Mouse (Mus musculus): ENCODE results near the gene Rapsn.

The Rapsn gene

DNA sequence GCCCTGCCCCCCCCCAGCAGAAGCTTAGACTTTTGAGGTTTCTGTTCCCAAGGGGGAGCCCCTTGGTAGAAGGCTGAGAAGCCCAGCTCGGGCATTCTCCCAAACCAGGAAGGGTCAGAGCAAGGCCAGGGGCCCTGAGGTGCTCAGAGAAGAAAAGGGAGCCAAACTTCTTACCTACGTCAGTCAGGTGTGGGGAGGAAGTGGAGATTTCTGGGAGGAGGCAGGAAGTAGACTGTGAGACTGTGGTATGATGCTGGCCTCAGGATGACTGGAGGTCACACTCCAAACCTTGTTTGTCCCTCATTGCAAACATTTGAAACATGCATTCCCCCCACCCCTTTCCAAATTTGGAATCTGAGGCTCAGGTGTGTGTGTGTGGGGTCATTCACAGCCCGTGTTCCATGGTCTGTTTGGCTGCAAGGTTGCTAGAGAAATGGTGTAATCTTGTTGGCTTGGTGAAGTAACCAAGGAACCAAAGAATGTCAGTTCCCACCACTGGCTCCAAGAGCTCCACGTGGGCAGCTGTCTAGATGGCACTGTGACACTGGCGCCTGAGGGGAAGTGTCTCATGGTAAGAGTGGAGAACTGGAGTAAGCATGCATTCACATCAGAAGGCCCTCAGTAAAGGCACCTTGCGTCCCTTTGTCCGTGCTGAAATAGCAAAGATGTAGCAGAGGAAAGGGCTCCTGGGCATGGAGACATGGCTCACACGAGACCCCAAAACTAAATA is 45.5 kb downstream of the Rapsn start:
- DNase-seq (ENCODE audit: low spot score), result no peak

DNA sequence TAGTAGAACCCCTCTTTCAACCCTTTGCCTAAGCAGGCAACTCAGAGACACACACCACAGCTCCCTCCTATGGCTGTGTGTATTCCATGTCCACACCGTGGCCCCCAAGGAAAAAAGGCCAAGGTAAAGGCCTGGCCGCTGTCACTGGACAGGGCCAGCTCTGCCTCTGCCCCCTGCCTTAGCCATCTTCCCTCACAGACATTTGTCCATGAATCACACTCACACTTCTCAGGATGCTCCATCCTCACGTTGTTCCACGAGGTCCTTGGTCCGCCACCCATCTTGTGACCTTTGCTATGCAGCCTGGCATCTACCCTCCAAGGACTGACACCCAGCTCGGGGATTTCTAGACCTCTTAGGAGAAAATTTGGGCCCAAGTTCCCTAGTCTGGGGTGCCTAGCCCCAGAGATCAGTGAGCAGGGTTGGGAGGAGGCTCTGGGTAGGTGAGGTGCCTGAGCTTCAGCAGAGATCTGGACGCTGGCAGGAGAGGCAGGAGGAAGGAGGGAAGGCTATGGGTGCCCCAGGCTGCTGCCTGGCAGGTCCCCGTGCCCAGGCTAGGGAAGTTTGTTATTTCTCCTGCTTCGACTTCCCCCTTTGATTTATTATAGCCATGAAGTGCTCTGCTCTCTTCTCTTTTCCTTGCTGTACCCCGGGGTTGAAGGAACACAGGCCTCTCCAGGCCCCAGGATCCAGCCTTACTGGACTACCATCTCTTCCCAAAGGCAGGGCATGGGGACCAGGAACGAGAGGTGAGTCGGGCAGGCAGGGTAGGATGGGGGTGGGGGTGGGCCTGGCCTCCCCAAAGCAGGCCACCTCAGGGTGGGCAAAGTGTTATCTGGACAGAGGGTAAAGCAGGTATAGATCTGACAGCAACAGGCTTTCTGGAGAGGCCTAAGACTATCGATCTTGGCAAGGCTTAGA is 46.6 kb downstream of the Rapsn start, which contains the start of gene Spi1:
Gene Spi1, plus strand, starts transcription at position 616 of the 921 bp plus-strand sequence.
- no peak for DNase-seq (ENCODE audit: low spot score)

DNA sequence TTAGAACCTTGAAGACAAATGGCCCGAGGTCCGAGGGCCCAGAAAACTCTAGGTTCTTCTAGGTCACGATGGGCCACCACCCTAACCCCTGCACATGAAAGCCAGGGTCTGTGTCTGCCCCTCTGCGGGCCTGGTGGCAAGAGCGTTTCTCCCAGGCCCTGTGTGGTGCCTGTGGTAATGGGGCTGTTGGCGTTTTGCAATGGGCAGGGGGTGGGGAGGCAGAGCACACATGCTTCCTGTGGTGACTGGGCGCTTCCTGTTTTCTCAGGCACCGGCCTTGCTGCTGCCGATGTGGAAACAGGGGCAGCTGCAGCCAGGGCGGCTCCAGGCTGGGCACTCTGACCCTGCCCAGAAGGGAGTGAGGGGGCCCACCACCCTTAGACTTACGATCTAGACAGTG is 47.4 kb downstream of the Rapsn start:
- no peak for DNase-seq (ENCODE audit: low spot score)

DNA sequence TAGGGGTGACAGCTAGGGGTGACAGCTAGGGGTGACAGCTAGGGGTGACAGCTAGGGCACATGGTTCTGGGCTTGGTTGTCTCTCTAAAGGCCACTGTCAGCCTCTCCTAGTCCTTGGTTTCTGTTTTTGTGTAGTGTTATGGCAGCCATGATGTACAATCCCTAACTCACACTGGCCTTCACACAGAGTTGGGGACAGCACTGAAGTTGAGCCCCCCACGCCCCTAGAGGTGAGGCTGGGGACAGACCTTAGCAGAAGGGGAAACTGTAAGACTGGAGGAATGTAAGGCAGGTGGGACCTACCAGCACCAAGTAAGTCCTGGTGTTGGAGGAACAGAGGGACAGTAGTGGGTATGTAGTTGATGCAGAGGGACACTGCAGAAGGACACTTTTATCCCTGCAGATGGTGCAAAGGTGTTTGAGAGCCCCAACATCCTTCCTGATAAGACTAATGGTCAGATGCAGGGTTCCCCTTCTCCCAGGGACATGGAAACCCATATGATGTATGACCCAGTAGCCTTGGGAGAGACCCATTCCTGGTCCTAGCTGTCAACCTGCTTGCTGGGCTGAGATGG is 48.0 kb downstream of the Rapsn start:
- no peak for DNase-seq (ENCODE audit: low spot score)

DNA sequence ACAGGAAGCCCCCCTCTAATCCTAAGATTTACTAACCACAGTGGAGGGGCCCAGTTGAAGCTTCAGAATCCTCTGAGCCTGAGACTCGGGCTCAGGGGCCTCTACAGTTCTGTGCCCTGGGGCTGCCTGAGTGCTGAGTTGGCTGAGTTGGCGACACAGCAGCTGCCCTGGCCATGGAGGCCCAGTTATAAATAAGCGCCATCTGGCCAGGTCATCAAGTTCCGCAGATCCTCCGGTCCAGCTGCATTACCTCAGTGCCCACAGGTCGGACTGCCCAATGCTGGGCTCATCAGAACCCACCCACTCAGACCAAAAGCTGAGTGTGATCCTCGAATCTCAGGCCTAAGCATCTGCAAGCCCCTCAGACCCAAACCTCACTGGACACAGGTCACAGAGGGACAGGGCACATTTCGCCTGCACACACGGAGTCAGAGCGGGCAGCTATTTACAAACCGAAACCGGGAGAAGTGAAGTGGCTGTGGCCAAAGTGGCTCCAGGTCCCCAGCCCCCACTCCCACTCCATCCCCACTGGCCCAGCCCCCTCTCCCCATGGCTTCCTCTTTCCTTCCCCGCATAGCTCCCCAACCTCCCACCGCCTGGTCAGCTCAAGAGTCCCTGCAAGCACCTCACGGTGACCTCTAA is 48.9 kb downstream of the Rapsn start:
- no peak for DNase-seq (ENCODE audit: low spot score)

DNA sequence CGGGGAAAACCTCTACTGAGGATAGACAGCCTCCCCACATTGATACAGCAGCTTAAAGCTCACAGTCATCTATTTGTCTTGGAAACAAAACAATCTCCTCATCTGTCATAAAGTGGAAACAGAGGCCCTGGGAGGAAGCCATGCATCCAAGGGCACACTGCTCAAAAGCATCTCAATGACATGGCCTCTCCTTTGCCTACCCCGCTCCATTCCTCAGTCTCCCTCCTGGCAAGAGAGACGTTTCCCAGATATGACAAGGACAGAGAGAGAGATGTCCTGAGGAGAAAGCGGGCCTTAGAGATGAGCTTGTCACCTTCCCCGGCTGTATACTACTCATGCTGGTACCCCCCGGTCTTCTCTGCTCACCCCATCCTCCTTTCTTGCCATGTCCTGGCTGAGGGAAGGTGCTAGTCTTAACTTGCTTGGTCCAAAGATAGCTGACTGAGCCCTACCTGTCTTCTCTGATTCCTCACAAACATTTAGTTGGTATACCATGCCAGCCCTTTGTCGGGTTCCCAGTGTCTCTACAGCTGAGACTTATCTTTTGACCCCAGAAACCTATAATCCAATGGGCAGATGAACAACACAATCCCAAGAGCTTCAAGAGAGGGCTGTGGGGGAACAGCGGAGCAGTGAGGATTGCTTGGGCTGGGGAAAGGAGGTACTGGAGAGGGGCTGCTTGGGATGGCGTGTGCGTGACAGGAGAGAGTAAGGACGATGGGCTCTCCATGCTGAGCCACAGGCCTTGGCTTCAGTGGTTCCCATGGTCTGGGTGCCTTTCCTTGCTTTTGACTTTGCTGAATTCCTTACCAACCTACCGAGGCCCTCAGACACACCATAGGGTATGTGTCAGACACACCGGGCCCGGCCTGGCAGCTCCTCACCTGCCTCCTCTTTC is 50.3 kb downstream of the Rapsn start:
- DNase-seq (ENCODE audit: low spot score), result no peak

DNA sequence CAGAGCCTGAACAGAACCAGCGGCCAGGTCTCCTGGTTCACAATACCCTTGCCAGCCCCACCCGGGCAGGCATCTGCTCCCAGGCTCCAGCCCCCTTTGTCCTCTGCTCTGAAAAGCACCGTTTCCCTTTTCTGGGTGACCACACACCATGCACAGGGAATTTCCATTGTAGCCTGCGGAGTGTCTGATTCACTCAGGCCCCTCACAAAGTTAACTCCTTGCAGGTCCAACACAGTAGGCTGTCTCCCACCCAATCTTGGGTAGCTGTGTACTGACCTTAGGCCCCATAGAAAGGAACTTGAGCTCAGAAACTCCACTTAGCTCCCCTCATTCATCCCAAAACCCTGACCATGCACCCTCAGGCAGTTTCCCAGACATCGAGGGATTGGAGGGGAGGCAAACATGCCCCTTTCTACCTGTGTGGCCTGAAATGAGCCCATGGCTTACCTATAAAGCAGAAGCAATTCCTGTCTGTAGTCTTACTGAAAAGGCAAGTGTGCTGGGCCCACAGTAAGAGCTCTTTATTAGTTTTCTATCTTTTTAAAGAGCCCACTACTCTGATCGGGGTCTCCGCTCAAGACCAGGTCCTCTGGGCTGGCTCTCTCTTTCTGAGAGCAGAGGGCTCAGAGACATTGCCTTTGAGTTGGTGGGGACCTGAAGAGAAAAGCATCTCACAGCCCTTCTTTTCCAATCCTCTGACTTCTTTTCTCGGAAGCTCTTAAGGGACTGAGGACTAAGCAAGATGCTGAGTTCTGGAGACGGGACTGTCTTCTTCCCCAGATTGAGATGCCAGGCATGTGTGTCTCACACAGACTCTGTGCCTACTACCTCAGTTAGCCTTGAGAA is 51.2 kb downstream of the Rapsn start:
- DNase-seq (ENCODE audit: low spot score), result no peak

DNA sequence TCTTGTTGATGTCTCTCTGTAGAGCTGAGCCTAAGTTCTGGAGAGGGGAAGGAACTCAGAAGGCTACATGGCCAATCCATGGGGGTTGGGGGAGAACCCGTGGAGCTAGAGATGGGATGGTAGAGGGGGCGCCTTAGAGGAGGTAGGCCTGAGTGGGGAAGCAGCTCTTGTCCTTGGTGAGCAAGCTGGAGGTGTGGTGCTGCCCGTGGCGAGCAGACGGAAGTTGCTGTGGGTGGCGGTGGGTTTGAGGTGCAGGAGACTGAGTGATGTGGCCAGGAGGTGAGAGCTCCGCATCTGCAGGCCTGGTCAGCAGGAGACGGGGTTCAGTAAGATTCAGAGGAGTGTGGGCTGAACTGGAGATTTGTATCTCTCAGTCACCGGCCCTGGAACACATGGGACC is 52.0 kb downstream of the Rapsn start:
- DNase-seq (ENCODE audit: low spot score), result no peak

DNA sequence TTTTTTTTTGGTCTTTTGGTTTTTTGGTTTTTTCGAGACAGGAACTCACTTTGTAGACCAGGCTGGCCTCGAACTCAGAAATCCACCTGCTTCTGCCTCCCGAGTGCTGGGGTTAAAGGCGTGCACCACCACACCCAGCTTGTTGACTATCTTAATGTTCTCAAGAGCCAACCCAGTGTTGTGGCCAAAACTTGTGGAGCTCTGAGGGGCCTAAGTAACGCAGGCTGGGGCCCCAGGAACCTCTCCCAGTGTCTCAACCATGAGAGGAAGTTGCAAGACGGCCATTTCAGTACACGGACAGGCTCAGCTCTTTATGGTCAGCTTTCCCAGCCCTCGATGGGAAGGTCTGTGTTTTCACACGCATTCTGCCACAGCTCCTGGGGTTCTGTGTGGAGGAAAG is 53.6 kb downstream of the Rapsn start:
- no peak for DNase-seq (ENCODE audit: low spot score)

DNA sequence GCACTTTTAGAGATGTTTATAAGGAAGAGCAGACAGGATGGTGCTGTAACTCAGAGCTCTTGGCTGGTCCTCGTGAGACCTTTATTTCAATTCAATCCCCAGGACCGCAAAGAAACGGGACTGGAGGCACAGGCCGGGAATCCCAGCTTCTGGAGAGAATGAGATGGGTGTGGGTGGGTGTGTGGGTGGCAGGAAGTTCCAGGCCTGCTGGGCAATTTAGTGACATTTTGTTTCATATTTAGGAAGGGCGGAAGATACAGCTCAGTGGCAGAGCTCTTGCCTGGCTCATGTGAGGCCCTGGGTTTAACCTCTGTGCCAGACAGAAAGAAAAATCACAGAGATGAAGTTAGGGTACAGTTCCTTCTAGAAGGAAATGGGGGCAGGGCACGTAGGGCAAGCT is 54.8 kb downstream of the Rapsn start:
- no peak for DNase-seq (ENCODE audit: low spot score)

DNA sequence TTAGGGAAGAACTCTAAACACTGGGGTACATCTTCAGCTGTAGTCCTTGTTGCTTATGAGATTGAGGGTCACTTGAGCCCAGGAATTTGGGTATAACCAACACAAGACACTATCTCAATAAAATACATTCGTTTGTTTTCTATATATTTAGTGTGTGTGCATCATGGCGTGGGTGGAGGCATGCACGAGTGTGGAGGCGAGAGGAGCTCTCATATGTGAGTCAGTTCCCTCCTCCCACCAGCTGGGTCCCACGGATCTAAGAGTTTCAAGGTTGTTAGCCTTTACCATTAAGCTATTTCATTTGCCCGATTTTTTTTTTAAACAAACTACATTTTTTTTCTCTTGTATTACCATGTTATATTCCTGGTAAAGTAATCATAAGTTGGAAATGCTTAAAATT is 55.4 kb downstream of the Rapsn start:
- no peak for DNase-seq (ENCODE audit: low spot score)

Measured in urinary bladder, postnatal 14 days (tissue).